8 mouse cellular contexts compared by ENCODE assay signal in the genomic region with DNA sequence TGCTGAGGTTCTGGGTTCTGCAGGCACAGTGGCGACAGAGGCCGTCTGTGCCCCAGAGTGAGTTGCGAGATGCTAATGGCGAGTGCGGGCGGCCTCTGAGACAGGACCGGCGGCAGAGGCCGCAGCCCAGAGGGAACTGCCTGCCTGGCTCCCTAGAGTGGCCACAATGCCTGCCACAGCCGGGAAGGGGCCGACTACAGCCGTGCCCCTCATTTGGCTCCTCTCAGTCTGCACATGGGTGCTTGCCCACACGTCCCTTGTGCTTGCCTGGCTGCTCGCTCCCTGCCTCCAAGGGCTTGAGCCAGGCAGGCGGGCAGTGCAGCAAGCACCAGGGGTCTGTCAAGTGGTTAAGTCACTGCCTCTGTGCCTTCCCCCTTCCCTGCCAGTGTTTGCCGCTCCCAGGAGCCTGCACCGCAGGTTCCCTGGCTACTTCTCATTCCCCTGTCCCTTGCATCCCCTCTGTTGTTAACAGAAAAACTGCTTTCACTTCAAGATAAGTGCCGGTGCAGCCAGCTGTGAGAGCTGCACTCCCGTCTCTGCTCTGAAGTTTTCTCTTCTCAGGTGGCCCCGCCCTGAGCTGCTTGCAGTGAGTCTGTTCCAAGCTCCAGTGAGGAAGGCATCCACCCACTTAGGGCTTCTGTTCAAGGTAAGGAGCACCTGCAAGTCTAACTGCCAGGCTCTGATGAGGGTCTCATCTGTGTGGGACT.
A peak's percentile ranks its signal among the peaks of the same experiment; 100 is the strongest.
DNase-seq lines count a peak whose midpoint lies in the region; ATAC-seq and TF ChIP-seq lines count a peak whose summit lies in the region.

No protein-coding gene starts in this region.

- peak; percentile 2 for DNase-seq in right cerebral cortex, postnatal 4 days
- no peak for DNase-seq in right cerebral cortex, adult 2 months (ENCODE audit: low spot score in 2 of 2)
- no peak for DNase-seq in liver, embryonic 14.5 days (ENCODE audit: low read depth in 3 of 3, low spot score in 3 of 3)
- DNase-seq in spleen, adult 18-20 months: no peak
- DNase-seq in urinary bladder, postnatal 4 days (ENCODE audit: low spot score in 2 of 2): no peak
- DNase-seq in thymus, postnatal 36 days: no peak

- no peak for TF ChIP-seq CTCF in liver, embryonic 14.5 days (IDR thresholded peaks at IDR 0.05; ENCODE audit: low read depth)

- no peak for TF ChIP-seq EP300 in liver, embryonic 14.5 days (IDR thresholded peaks at IDR 0.05; ENCODE audit: low read depth)

- H3K36me3 ChIP-seq in forebrain, embryonic 15.5 days: no peaks in the 10 kb centered on the region
- H3K36me3 ChIP-seq in liver, embryonic 14.5 days (replicated peaks; ENCODE audit: control insufficient read depth, insufficient read depth, low read depth): no peaks in the 10 kb centered on the region
- no peaks in the 10 kb centered on the region for H3K36me3 ChIP-seq in stomach, embryonic 16.5 days (ENCODE audit: control insufficient read depth, insufficient read depth, low read length)

- WGBS in forebrain, embryonic 15.5 days: 30% methylated on average over 20 of the region's 20 CpGs
- WGBS in liver, embryonic 14.5 days (ENCODE audit: insufficient replicate concordance): 56% methylated on average over 20 of the region's 20 CpGs
- 43% methylated on average over 20 of the region's 20 CpGs for WGBS in stomach, embryonic 16.5 days

- ATAC-seq in forebrain, embryonic 15.5 days (replicated peaks): no peak; the same call in 1 of the 2 replicates
- no peak for ATAC-seq in liver, embryonic 14.5 days (ENCODE audit: insufficient read depth)
- no peak for ATAC-seq in stomach, embryonic 16.5 days (ENCODE audit: insufficient read depth, low FRiP score)

- H3K27ac ChIP-seq in forebrain, embryonic 15.5 days (replicated peaks): no peak overlapping the region
- no peak overlapping the region for H3K27ac ChIP-seq in liver, embryonic 14.5 days
- H3K27ac ChIP-seq in stomach, embryonic 16.5 days (ENCODE audit: low read length): no peak overlapping the region

- H3K9ac ChIP-seq in forebrain, embryonic 15.5 days (replicated peaks): 0 out of 2 replicates have a peak overlapping the region, but pooled peaks have one; percentile 4
- H3K9ac ChIP-seq in liver, embryonic 14.5 days (replicated peaks): no peak overlapping the region
- H3K9ac ChIP-seq in stomach, embryonic 16.5 days (ENCODE audit: low read length): peak overlapping the region; percentile 51; the same call in 1 of the 2 replicates

- peak overlapping the region; percentile 33 for H3K4me2 ChIP-seq in forebrain, embryonic 15.5 days (replicated peaks)
- H3K4me2 ChIP-seq in liver, embryonic 14.5 days (ENCODE audit: low read depth): 0 out of 2 replicates have a peak overlapping the region, but pooled peaks have one; percentile 22
- H3K4me2 ChIP-seq in stomach, embryonic 16.5 days (ENCODE audit: low read depth, low read length): peak overlapping the region; percentile 35

- H3K27me3 ChIP-seq in forebrain, embryonic 15.5 days: no peaks in the 10 kb centered on the region
- H3K27me3 ChIP-seq in liver, embryonic 14.5 days (ENCODE audit: control insufficient read depth, insufficient read depth, low read length): no peaks in the 10 kb centered on the region
- no peaks in the 10 kb centered on the region for H3K27me3 ChIP-seq in stomach, embryonic 16.5 days (ENCODE audit: control insufficient read depth, insufficient read depth, low read length)

- H3K9me3 ChIP-seq in forebrain, embryonic 15.5 days: no peaks in the 10 kb centered on the region
- H3K9me3 ChIP-seq in liver, embryonic 14.5 days (ENCODE audit: control insufficient read depth, low read length): no peaks in the 10 kb centered on the region
- no peaks in the 10 kb centered on the region for H3K9me3 ChIP-seq in stomach, embryonic 16.5 days (replicated peaks; ENCODE audit: control insufficient read depth, low read length)

- H3K4me1 ChIP-seq in forebrain, embryonic 15.5 days: no peaks in the 10 kb centered on the region
- no peaks in the 10 kb centered on the region for H3K4me1 ChIP-seq in liver, embryonic 14.5 days (replicated peaks; ENCODE audit: control insufficient read depth in 2 of 2, insufficient read depth in 2 of 2, low read length in 1 of 2)
- no peaks in the 10 kb centered on the region for H3K4me1 ChIP-seq in stomach, embryonic 16.5 days (ENCODE audit: control insufficient read depth, insufficient read depth, low read length)

- H3K4me3 ChIP-seq in forebrain, embryonic 15.5 days: no peak overlapping the region
- H3K4me3 ChIP-seq in liver, embryonic 14.5 days (ENCODE audit: insufficient read depth in 1 of 2, low read depth in 2 of 2, low read length in 2 of 2): no peak overlapping the region
- H3K4me3 ChIP-seq in stomach, embryonic 16.5 days (replicated peaks; ENCODE audit: low read length): peak overlapping the region; percentile 23
